Mouse (Mus musculus) cerebellum, adult 18-20 months (tissue): ENCODE measurements around the gene Slc44a2.
"Not testable (repeated sequence)": the region's sequence is repeated elsewhere in the genome, so short reads cannot be mapped to it uniquely, and the experiment has no call there.

Experiments used
- DNase-seq, 2 experiments: peaks; one replicate each; pipeline ENCODE4 v3.0.0; 2021

Slc44a2 gene

DNA sequence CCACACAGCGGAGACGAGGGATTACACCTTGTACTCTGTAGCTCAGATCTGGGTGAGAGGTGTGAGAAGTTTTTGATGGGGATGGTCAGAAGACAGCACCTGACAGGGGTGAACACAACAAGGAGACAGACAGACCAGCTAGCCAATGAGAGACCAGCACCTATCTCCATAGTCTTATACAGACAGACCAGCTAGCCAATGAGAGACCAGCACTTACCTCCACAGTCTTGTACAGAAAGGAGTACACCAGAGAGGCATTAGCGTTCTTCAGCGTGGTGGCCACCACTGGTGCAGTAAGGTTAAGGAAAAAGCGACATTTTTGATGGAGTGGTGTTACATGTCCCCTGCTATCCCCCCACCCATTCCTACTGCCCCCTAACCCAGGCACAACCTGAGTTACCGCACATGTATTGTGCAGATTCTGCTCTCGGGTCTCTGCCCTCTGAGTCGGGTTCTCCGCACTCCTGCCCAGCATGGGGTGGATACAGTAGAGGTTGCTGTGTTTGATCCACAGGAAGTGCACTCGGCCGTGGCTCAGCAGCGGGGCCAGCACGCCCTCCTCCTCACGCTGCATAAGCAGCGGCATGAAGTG, 11.3 kb upstream of the Slc44a2 start:
- no peak for DNase-seq

DNA sequence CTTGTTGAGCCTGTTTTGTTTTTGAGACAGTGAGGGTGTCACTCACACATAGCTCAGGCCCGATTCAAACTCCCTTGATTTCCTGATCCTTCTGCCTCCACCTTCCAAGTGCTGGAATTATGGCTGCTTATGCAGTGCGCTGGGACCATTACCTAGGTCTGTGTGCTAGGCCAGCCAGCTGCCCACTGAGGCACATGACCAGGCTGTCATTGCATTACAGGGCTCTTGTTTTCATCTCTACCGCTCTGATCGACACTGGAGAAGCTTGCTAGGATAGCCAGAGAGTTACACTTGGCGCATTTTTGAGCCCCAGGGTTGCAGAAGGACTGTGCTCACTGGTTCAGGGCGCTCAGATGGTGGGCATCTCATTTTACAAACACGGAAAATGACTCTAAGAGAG, 8.8 kb upstream of the Slc44a2 start:
- no peak for DNase-seq

DNA sequence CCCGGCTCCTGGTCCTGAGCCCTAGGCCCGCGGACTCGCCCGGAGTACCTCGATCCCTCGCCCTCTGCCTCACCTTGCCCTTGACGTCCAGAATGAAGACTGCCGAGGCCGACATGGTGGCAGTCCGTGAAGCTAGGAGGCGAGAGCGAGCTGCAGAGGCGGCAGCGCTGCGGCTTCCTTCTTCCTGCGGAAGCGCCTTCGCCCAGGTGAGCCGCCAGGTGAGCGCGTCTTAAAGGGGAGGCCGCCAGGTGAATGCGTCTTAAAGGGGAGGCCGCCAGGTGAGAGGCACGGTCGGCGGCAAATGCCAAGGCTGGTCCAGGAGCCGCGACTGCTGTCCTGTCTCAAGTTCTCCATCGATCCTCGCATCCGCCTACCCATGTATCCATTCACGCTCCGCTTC, 8.4 kb upstream of the Slc44a2 start, which contains the start of gene Ap1m2:
Ap1m2 (minus strand) TSS at position 204 of the 400 bp plus-strand sequence.
- DNase-seq: no peak

DNA sequence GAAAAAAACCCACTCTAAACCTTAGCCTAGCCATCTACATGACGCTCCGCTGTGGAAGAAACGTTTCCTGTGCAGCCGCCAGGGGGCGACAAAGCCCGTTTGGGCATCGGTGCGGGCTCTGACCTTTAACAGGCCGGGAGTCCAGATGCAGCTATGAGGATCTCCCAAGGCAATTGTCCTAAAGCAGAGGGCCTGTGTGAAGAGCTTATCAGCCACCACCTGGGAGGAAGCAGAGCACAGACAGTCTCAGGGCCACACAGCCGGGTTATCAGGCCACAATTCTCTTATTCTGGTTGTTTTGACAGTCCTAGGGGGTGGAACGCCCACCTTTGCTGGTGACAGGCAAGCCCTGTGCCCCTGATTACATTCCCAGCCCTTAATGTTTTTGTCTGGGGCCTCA, 7.1 kb upstream of the Slc44a2 start:
- peak; percentile 89 to 95 for DNase-seq

DNA sequence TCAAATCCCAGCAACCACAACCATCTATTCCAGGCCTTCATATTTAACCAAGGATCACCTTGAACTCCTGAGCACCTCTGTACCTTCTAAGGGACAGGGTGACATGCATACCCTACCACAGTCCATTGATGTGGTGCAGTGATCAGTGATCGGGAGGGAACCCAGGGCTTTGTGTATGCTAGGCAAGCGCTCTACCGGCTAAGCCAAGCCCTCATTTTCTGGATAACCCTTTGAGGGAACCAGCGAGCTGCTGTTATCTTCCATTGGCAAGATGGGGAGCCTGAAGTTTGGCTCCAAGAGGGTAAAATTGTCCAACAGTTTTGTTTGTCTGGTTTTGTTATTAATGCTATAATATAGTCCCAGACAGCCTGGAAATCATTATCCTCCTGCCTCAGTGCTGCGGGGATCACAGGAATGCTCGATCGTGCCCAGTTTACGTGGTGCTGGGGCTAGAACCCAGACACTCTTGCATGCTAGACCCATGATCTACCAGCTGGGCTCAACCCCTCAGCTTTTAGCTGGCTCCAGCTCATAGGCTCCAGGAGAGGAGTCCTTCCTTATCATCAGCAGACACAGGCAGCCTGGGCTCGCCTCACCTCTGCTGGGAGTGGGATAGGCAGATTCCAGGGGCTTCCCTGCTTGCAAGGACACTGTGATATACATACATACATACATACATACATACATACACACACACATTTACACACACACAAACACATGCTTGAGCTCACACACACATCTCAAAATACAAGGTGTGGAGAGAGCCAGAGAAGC, 5.9 kb upstream of the Slc44a2 start:
- DNase-seq: no peak

DNA sequence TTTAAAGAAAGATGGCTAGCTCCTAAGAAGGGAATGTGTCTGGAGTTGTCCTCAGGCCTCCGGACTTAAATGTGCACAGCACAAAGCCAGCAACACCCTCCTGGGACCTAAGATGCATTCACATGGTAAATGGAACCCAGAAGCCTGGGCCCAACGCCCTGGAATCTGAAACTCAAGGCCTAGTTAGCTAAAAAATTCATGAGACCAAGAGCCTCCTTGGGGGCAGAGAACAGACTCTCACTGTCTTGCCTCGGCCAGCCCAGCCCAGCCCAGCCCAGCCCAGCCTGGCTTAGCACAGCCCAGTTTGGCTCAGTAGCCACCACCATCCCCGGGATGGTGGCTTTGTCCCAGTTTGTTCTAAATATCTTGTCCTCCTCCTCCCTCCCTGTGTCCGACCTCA, 5.1 kb upstream of the Slc44a2 start:
- no peak for DNase-seq

DNA sequence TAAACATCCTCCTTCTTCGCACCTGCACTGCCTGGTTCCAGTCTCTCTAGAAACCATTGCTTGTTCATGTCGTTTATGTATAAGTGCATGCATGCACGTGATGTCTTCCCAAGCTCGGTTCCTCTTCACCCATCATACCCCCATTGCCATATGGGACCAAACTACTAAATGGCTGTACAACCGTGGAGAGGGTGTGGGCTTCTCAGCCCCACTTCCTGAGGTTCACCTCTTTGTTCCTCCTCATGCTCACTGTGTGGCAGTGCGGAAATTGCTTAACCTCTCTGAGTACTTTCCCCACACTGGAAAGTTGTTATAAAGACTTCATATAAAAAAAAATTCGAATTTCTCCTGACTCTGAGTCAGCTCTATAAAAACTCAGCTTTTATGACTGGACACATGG, 3.8 kb upstream of the Slc44a2 start:
- no peak for DNase-seq

DNA sequence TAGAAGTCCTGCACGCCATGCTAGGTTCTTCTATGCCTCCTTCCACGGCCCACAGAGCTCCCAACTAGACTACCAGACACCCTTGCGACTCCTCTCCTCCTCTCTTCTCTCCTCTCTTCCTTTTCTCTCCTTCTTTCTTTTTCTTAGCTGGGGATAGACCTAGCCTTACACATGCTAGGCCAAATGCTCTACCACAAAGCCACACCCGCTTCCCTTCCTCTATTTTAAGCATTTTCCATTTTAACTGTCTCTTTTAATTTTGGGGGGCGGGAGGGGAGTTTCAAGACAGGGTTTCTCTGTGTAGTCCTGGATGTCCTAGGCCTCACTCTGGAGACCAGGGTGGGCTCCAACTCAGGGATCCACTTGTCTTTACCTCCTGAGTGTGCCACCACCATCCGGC, 1.7 kb upstream of the Slc44a2 start:
- DNase-seq: no peak

DNA sequence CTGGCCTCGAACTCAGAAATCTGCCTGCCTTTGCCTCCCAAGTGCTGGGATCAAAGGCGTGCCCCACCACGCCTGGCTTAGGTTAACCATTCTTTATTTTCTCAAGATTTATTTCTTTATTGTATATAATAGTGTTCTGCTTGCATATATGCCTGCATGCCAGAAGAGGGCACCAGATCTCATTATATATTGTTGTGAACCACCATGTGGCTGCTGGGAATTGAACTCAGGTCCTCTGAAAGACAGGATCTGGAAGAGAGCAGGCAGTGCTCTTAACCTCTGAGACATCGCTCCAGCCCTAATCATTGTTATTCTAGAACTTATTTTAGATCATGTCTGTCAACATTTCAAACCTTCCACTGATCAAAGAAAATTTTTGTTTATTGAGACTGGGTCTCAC, 995 bp upstream of the Slc44a2 start:
- no peak for DNase-seq

DNA sequence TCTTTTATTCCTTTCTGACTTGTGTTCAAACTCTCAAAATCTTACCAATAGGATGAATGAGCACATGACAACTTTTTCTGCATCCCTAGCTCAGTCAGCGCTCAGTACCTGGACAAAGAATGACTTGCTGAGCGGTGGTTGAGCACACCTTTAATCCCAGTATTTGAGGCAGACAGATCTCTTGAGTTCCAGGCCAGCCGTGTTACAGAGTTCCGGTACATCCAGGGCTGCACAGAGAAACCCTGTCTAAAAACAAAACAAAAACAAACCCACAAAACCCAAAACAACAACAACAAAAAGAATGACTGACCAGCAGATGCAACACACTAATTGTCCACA, 249 bp upstream of the Slc44a2 start:
- no peak for DNase-seq

DNA sequence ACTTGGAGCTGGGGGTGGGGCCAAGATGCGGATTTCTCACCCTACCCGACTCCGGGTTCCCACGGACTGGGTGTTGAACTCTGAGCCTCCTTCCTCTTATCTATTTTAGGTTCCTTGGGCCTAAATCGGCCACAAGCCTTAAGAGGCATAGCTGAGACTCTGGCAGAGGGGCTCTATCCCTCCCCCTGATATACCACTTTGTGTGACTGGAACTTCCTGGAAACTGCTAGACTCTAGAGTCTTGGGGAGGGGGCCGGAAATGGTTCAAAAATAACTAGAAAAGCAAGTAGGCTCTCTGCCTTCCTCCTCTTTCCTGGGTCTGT, 976 bp downstream of the Slc44a2 start:
- DNase-seq: no peak

DNA sequence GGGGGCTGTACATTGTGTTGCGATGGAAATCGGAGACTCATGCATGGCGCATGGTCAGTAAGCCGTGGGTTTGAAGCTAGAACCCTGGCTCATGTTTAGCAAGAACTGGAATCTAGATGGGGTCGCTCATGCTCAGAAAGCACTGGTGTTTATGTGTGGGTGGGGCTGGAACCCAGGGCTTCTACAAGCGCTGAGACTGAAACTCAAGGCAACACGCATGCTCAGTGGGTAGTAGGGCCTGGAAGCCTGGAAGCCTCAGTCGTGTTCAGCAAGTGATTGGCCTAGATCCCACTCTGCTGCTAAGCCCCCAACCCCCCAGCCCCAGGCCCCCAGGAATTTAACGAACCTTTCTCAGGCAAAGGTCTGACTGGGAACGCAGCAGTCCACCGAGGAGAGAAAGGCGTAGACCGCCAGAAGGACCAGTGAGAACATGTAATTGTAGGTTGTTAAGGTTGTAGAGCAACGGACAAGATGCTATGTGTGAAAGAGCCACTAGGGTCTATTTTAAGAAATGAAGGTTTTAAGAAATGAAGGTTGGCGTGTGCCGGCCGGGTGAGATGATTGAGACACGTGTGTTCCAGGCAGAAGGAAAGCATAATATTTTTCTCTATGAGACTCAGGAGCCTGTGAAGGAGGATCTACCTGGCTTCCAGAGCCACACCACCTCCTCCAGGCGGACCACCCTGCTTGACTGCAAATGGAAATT, 1.9 kb downstream of the Slc44a2 start:
- peak; percentile 25 to 29 for DNase-seq

DNA sequence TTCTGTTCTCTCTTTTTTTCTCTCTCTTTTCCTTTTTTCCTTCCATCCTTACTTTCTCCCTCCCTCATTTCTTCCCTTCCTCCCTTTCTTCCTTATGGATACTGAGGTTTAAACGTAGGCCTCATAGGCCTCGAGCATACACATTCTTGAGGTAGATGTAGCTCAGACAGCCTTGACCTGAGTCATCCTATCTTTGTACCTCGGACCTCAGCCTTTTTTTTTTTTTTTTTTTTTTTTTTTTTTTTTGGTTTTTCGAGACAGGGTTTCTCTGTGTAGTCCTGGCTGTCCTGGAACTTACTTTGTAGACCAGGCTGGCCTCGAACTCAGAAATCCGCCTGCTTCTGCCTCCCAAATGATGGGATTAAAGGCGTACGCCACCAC, 2.4 kb downstream of the Slc44a2 start:
- not testable (repeated sequence) for DNase-seq

DNA sequence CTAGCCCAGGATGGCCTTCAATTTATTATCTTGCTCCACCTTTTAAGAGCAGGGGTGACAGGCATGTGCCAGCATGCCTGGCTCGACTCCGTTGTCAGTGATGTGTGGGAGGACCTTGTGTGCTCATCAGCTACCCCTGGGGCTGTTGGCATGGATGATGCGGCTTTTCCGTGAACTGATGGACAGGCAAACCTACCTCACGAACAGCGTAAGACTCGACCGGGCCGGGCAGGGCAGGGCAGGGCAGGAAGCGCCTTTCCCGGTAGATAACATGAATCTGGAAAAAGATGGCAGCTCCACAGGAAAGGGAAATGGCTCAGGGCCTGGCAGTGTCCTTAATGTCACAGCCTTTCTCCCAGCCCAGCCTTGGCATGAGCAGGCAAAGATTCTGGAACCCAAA, 3.8 kb downstream of the Slc44a2 start:
- DNase-seq: peak; percentile 23 to 28

DNA sequence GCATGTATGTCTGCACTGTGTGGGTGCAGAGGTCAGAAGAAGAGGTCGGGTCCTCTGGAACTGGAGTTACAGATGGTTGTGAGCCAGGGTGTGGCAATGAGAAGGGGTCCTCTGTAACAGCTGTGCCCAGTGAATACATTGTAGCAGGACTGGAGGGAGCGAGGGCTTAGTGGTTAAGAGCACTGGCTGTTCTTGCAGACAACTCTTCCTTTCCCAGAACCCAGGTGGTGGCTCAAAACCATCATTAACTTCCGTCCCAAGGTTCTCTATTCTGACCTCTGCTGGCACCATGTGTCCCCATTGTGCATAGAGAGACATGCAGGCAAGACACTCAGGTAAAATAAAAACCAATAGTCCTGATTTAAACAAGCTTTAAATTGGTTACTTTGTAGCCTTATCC, 7.1 kb downstream of the Slc44a2 start:
- no peak for DNase-seq

DNA sequence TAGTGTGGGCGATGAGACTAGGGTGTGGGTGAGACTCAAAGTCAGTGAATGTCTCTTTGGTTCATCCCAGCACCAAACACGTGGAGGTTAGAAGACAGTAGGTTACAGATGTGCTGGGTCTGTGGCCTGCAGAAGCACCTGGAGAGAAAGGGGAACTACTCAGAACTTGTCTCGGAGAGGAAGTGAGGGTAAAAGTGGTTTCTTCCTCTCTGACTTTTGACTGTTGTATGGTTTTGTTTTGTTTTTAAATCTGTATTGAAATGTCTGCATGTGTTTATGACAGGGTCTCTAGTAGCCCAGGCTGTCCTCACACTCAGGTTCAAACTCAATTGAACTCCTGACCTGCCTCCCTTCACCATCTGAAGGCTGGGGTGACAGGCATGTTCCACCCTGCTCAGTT, 7.5 kb downstream of the Slc44a2 start:
- no peak for DNase-seq

DNA sequence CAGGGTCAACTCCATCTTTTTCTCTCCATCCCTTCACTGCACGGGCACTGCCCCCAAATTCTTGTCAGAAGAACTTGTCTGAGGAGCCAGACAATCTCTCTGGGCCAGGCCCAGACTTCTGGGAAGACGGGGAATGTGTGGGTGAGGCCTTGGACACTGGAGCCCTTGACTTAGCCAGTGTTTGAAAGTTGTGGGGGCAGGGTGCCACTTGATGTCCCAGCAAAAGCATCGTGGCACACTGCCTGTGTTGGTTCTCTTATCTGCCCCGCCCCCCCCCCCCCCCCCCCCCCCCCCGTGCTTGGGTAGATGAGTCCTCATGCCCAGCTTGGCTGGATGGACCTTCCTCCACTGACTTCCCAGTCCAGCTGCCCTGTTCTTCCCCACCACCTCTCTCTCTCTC, 8.5 kb downstream of the Slc44a2 start:
- DNase-seq: no peak

DNA sequence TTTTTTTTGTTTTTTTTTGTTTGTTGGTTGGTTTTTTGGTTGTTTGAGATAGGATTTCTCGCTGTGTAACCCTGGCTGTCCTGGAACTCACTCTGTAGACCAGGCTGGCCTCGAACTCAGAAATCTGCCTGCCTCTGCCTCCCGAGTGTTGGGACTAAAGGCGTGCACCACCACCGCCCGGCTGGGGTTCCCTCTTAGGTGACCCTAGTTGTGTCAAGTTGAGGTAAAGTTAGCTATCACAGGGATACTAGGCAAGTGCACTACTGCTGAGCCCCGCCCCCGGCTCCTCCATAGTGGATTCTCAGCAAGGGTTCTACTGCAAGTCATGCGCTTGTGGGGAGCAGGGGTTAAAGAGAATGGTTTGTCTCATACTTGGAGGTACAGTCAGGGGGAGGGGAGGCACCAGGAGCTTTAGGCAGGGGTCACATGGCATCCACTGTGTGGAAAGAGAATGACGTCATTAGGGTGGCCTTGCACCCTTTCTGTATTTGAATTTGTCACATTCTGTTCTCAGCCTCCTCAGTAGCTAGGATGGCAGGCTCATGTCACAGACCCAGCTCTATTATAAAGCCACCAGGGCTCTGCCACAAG, 9.3 kb downstream of the Slc44a2 start:
- DNase-seq: no peak

DNA sequence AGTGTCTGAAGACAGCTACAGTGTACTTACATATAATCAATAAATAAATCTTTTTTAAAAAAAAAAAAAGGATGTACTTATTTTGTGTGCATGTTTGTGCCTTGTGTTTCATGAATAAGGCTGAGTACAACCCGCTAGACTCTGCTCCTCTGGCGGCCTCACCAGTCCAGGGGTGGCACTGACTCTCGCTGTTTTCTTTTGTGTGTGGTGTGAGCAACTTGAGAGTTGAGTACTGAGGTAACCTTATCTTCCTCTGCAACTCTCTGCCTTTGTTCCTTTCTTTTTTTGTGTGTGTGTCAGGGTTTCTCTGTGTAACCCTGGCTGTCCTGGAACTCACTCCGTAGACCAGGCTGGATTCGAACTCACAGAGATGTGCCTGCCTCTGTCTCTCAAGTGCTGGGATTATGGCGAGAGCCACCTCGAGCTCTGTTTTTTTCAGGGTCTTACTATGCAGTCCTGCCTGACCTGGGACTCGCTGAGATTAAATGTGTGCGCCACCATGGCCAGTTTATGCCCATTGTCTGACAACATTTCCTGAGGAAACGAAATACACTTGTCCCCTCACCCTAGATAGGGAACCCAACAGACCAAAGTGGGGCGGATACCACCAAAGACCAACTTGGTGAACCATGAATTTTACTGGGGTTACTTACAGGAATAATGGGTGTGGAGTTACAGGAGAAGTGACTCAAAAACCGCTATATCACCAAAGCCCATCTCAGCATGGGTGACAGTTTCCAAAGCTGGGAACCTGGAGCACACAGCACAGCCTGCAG, 11.1 kb downstream of the Slc44a2 start:
- no peak for DNase-seq

DNA sequence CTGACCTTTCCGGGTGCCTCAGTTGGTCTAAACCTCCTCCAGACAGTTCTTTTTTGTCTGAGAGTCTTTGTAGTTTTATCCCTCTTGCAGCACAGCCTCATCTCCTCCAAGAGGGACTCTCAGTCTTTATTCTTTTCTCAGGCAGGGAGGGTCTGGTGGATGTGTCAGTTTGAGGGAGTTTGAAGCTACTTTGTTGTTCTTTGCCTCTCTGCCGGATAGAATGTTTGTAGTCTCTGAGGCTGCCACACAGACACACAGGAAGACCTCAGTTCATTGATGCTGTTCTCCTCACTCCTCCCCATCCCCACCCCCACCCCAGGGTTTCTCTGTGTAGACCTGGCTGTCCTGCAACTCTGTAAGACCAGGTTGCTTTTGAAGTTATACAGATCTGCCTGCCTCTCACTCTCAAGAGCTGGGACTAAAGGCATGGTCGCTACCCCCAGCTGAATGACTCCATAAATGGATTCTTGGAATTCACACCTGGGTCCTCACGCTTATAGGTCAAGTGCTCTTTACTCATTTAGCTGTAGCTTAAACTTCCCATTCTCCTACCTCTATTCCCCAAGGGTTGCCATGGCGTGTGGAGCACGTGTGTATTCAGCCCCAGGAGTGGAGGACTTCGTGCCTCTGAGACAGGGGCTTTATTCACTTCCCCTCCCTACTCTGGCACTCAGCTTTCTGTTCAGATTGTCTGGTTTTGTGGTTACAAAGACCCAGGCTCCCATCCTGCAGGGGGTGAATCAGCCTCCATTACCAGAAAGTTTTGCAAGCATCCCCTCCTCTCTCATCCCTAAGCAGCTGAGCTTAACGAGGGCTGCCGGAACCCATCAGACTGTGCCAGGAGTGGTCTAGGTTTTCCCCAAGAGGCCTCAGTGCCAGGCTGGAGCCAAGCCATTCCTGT, 11.9 kb downstream of the Slc44a2 start:
- DNase-seq: no peak

DNA sequence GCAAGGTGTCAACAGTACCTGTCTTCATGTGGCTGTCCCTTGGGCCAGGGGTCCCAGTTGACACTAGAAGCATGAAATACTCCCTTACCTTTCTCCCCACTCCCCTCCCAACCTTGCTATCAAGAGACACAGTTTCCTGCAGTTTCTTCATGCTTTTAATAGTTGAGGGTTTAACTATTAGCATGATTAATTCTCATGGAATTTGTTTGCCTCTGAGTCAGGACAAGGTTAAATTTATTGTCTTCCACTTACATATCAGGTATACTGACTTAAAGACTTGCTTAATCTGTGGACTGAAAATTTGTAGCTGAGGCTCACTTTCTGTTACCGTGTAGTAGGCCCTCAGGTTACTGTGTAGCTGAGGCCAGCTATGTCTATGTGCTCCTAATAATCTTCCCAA, 13.0 kb downstream of the Slc44a2 start:
- DNase-seq: no peak

DNA sequence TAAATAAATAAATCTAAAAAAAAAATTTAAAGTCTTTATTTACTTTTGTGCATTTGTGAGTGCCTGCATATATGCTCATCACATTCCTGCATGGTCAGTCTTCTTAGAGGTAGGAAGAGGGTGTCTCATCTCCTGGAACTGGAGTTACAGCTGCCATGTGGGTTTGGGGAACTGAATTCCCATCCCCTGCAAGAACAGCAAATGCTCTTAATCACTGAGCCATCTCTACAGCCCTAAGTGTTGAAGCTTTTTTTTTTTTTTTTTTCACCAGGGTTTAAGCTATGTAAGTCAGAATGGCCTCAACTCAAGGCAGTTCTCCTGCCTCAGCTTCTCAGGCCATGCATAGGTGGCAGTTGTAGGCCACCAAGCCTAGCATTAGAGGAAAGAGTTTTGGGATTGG, 14.2 kb downstream of the Slc44a2 start:
- no peak for DNase-seq
